Mouse (Mus musculus): ENCODE data around the gene Hrc. TPM values are rescaled to one million over a fixed set of nuclear protein-coding genes. Genes with fewer than 3 reads are reported as not detected.

The Hrc gene
- total and polyA plus RNA-seq, 3 experiments = 0.22 TPM; not detected in 2

DNA sequence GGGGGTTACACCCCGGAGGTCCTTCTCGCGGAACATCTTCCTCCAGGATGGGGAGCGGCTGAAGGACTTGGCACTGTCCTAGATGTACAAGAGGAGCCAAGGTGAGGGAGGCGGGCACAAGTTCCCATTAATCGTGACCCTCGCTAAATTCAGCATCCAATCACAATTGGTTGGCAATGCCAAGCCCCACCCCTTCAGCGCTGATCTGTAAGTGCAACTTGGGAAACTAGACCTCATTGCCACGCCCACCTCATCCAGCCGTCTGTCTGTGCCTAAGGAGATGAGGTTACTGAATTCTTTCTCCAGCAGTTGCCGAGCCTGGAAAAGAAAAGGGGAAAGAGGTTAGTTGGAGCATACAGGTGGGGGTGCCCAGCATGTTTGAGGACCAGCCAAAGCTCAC is 5.6 kb downstream of the Hrc start:
- no peaks in the 10 kb centered on the region for H3K27me3 ChIP-seq (ENCODE audit: control insufficient read depth in 1 of 2, insufficient read depth in 2 of 2, low read length in 2 of 2)
- no peak overlapping the region for H3K27ac ChIP-seq (ENCODE audit: control insufficient read depth, low read depth, low read length)
- peak; percentile 96 for DNase-seq (ENCODE audit: low read depth, low spot score)
- H3K4me1 ChIP-seq (ENCODE audit: control insufficient read depth in 1 of 2, insufficient read depth in 2 of 2, low read length in 2 of 2) = peaks cover 6 to 24% of the 10 kb centered on the region in 2 experiments
- peaks cover 0 to 5% of the 10 kb centered on the region in 2 experiments; a peak in 1 of 4 replicates for H3K36me3 ChIP-seq (ENCODE audit: control insufficient read depth in 1 of 2, insufficient read depth in 2 of 2, low read length in 2 of 2)
- H3K9ac ChIP-seq (ENCODE audit: control insufficient read depth, low read depth, low read length, poor library complexity, severe bottlenecking) = peak overlapping the region; percentile 67
- H3K4me3 ChIP-seq (ENCODE audit: control insufficient read depth in 1 of 2, insufficient read depth in 1 of 2, low read depth in 2 of 2, low read length in 2 of 2) = peak overlapping the region; percentile 53 to 64
- no peaks in the 10 kb centered on the region for H3K9me3 ChIP-seq (replicated peaks; ENCODE audit: insufficient read depth, low read length)
- H3K79me2 ChIP-seq (ENCODE audit: control insufficient read depth, insufficient read depth, low read length, poor library complexity) = no peaks in the 10 kb centered on the region; the same call in 1 of the 2 replicates
- TF ChIP-seq MAFK (IDR thresholded peaks at IDR 0.05; ENCODE audit: borderline replicate concordance, low read depth, low read length) (no peak), RCOR1 (IDR thresholded peaks at IDR 0.05; ENCODE audit: low read depth, low read length) (0 out of 2 replicates have a peak, but pooled peaks have one; percentile 12), MAX (IDR thresholded peaks at IDR 0.05; ENCODE audit: low read length) (peak; percentile 26; the same call in 1 of the 2 replicates), NELFE (IDR thresholded peaks at IDR 0.05; ENCODE audit: low read depth, low read length) (peak; percentile 28)

DNA sequence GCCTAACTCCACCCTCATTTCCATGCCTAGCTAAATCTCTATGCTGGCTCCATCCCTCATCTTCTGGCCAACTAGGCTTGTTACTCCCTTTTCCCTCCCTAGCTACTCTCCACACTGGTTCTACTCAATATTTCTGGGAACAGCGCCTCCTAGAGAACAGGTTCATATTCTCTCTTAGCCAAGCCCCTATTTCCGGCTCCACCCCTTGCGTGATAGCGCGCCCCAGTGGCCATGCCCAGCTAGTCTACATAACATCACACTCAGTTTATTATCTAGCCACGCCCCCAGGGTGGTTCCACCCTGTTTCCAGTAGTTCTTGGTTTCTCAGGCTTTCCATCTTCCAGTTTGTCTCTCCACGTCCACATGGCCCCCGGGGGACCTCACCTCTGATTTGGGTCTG is 6.2 kb downstream of the Hrc start:
- Histone ChIP-seq H3K79me2 (ENCODE audit: control insufficient read depth, insufficient read depth, low read length, poor library complexity) (no peaks in the 10 kb centered on the region; the same call in 1 of the 2 replicates), H3K4me3 (ENCODE audit: control insufficient read depth in 1 of 2, insufficient read depth in 1 of 2, low read depth in 2 of 2, low read length in 2 of 2) (peak overlapping the region; percentile 53 to 64; a peak in 3 of 4 replicates), H3K9me3 (replicated peaks; ENCODE audit: insufficient read depth, low read length) (no peaks in the 10 kb centered on the region), H3K36me3 (ENCODE audit: control insufficient read depth in 1 of 2, insufficient read depth in 2 of 2, low read length in 2 of 2) (peaks cover 0 to 5% of the 10 kb centered on the region in 2 experiments; a peak in 1 of 4 replicates), H3K4me1 (ENCODE audit: control insufficient read depth in 1 of 2, insufficient read depth in 2 of 2, low read length in 2 of 2) (peaks cover 6 to 24% of the 10 kb centered on the region in 2 experiments), H3K27ac (ENCODE audit: control insufficient read depth, low read depth, low read length) (no peak overlapping the region), H3K27me3 (ENCODE audit: control insufficient read depth in 1 of 2, insufficient read depth in 2 of 2, low read length in 2 of 2) (no peaks in the 10 kb centered on the region), H3K9ac (ENCODE audit: control insufficient read depth, low read depth, low read length, poor library complexity, severe bottlenecking) (peak overlapping the region; percentile 7; the same call in 1 of the 2 replicates)
- peak; percentile 96 for DNase-seq (ENCODE audit: low read depth, low spot score)
- TF ChIP-seq MAFK (IDR thresholded peaks at IDR 0.05; ENCODE audit: borderline replicate concordance, low read depth, low read length) (no peak), CHD2 (IDR thresholded peaks at IDR 0.05; ENCODE audit: low read length) (no peak), BHLHE40 (IDR thresholded peaks at IDR 0.05; ENCODE audit: borderline replicate concordance, low read depth, low read length) (no peak), ZKSCAN1 (IDR thresholded peaks at IDR 0.05; ENCODE audit: low read depth, low read length) (no peak), RCOR1 (IDR thresholded peaks at IDR 0.05; ENCODE audit: low read depth, low read length) (no peak), ZC3H11A (IDR thresholded peaks at IDR 0.05; ENCODE audit: low read depth, low read length) (no peak), SMC3 (IDR thresholded peaks at IDR 0.05; ENCODE audit: low read depth, low read length) (peak; percentile 38), MYB (IDR thresholded peaks at IDR 0.05; ENCODE audit: low read depth, low read length) (no peak), SIN3A (IDR thresholded peaks at IDR 0.05; ENCODE audit: low read length) (peak; percentile 80), USF2 (IDR thresholded peaks at IDR 0.05; ENCODE audit: borderline replicate concordance in 1 of 2, insufficient read depth in 1 of 2, low read depth in 1 of 2, low read length in 2 of 2) (no peak), CTCF (IDR thresholded peaks at IDR 0.05 in 2 of 3, conservative IDR thresholded peaks at IDR 0.05 in 1 of 3; ENCODE audit: control insufficient read depth in 1 of 3, insufficient read depth in 1 of 3, low read depth in 2 of 3, low read length in 3 of 3, poor library complexity in 1 of 3, severe bottlenecking in 1 of 3) (peak in 2 of 3 experiments; percentile 83), ELF1 (IDR thresholded peaks at IDR 0.05; ENCODE audit: low read depth, low read length) (peak; percentile 87), NELFE (IDR thresholded peaks at IDR 0.05; ENCODE audit: low read depth, low read length) (no peak), TBP (IDR thresholded peaks at IDR 0.05; ENCODE audit: low read depth, low read length) (peak; percentile 40; the same call in 1 of the 2 replicates), GABPA (IDR thresholded peaks at IDR 0.05; ENCODE audit: low read depth, low read length) (no peak), USF1 (IDR thresholded peaks at IDR 0.05; ENCODE audit: low read depth, low read length) (no peak), EP300 (IDR thresholded peaks at IDR 0.05; ENCODE audit: low read depth in 1 of 2, low read length in 2 of 2) (peak in 1 of 2 experiments; percentile 33; a peak in 1 of 4 replicates), HCFC1 (IDR thresholded peaks at IDR 0.05; ENCODE audit: low read depth, low read length) (peak; percentile 70), MYC (IDR thresholded peaks at IDR 0.05; ENCODE audit: low read depth, low read length) (no peak), TCF12 (IDR thresholded peaks at IDR 0.05; ENCODE audit: low read depth, low read length) (0 out of 2 replicates have a peak, but pooled peaks have one; percentile 55), CHD1 (IDR thresholded peaks at IDR 0.05; ENCODE audit: low read depth, low read length) (no peak), MAZ (IDR thresholded peaks at IDR 0.05; ENCODE audit: low read depth, low read length) (peak; percentile 84; the same call in 1 of the 2 replicates), TAL1 (IDR thresholded peaks at IDR 0.05; ENCODE audit: low read length) (no peak), MEF2A (IDR thresholded peaks at IDR 0.05; ENCODE audit: extremely low read depth, insufficient replicate concordance, low read depth, low read length, poor library complexity, severe bottlenecking) (no peak), E2F4 (IDR thresholded peaks at IDR 0.05; ENCODE audit: borderline replicate concordance, low read depth, low read length) (no peak), JUND (IDR thresholded peaks at IDR 0.05; ENCODE audit: low read depth, low read length) (no peak), MXI1 (IDR thresholded peaks at IDR 0.05; ENCODE audit: low read depth, low read length) (peak; percentile 77; the same call in 1 of the 2 replicates), POLR2AphosphoS5 (IDR thresholded peaks at IDR 0.05; ENCODE audit: borderline replicate concordance, low read depth, low read length) (no peak), POLR2A (IDR thresholded peaks at IDR 0.05; ENCODE audit: control insufficient read depth in 1 of 2, insufficient read depth in 1 of 2, low read depth in 1 of 2, low read length in 2 of 2, poor library complexity in 1 of 2) (peak in 1 of 2 experiments; percentile 42; a peak in 1 of 4 replicates)
